Mouse (Mus musculus) liver, adult (tissue): ENCODE results near the gene Exoc4.

Experiments
- GATA4 ChIP-seq: IDR thresholded peaks from 2 replicates; pipeline ENCODE4 v1.6.1; 2014; ENCODE audit warnings: mild to moderate bottlenecking, low read length; ENCODE audit not compliant: insufficient replicate concordance

Exoc4 gene

GRCm38 (mm10) chr6:33923571-33923970 lies 674.7 kb downstream of the Exoc4 start:
- TF ChIP-seq GATA4: no peak

GRCm38 (mm10) chr6:33924888-33925287 lies 676.0 kb downstream of the Exoc4 start:
- no peak for TF ChIP-seq GATA4

- TF ChIP-seq GATA4: no peak
Measured at GRCm38 (mm10) chr6:33929342-33930086, 680.6 kb downstream of the Exoc4 start.

- no peak for TF ChIP-seq GATA4
Measured at GRCm38 (mm10) chr6:33930087-33930945, 681.4 kb downstream of the Exoc4 start.

GRCm38 (mm10) chr6:33937906-33938305 lies 689.0 kb downstream of the Exoc4 start:
- TF ChIP-seq GATA4: no peak

GRCm38 (mm10) chr6:33939169-33939568 lies 690.3 kb downstream of the Exoc4 start:
- TF ChIP-seq GATA4: no peak

GRCm38 (mm10) chr6:33946911-33947489 lies 698.1 kb downstream of the Exoc4 start:
- no peak for TF ChIP-seq GATA4

- TF ChIP-seq GATA4: no peak
Measured at GRCm38 (mm10) chr6:33950113-33950512, 701.2 kb downstream of the Exoc4 start.

GRCm38 (mm10) chr6:33955469-33955868 lies 706.6 kb downstream of the Exoc4 start:
- no peak for TF ChIP-seq GATA4

GRCm38 (mm10) chr6:33958281-33958680 lies 709.4 kb downstream of the Exoc4 start:
- TF ChIP-seq GATA4: no peak

GRCm38 (mm10) chr6:33960766-33961165 lies 711.9 kb downstream of the Exoc4 start:
- no peak for TF ChIP-seq GATA4

GRCm38 (mm10) chr6:33963092-33963491 lies 714.2 kb downstream of the Exoc4 start:
- no peak for TF ChIP-seq GATA4

GRCm38 (mm10) chr6:33965571-33965970 lies 716.7 kb downstream of the Exoc4 start:
- no peak for TF ChIP-seq GATA4

- no peak for TF ChIP-seq GATA4
Measured at GRCm38 (mm10) chr6:33968746-33969145, 719.9 kb downstream of the Exoc4 start.

- TF ChIP-seq GATA4: no peak
Measured at GRCm38 (mm10) chr6:33972801-33973200, 723.9 kb downstream of the Exoc4 start.

- TF ChIP-seq GATA4: no peak
Measured at GRCm38 (mm10) chr6:33976576-33976975, 727.7 kb downstream of the Exoc4 start.
